Mouse (Mus musculus) MN1 (cell line): ENCODE results near the gene Emd.
"Not testable (repeated sequence)": the region's sequence is repeated elsewhere in the genome, so short reads cannot be mapped to it uniquely, and the experiment has no call there.

Experiments used
- DNase-seq: peaks from one replicate; pipeline ENCODE4 v3.0.0-alpha.2; 2016; ENCODE audit warnings: low spot score

Emd gene

GRCm38 (mm10) chrX:74254153-74254887 lies at the start of gene Emd:
Gene Emd (plus strand): TSS chrX:74254687.
- DNase-seq = peak; percentile 95

GRCm38 (mm10) chrX:74218496-74218895 lies 36.0 kb upstream of the Emd start:
- no peak for DNase-seq

GRCm38 (mm10) chrX:74219449-74219848 lies 35.0 kb upstream of the Emd start:
- DNase-seq = no peak

DNA sequence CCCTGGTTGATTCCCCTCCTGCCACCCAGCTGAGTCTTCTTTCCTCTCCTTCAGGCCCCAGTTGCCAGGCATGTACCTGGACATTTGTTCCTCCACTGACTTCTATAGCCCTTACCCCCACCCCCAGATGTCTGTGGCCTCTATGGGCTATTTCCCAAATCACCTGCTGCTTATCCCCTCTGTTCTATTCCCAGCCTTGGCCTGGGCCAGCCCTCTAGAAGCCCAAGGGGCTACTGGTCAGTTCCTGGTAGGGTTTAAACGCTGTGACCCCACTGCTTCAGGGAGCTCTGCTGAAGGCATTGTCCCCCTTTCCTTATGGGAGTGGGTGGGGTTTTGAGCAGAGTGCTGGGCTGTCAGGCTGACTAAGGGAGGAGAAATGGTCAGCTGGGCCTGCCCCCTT lies 34.4 kb upstream of the Emd start:
- DNase-seq = not testable (repeated sequence)

- no peak for DNase-seq
These were observed 24.4 kb upstream of the Emd start for GRCm38 (mm10) chrX:74230038-74230437.

DNA sequence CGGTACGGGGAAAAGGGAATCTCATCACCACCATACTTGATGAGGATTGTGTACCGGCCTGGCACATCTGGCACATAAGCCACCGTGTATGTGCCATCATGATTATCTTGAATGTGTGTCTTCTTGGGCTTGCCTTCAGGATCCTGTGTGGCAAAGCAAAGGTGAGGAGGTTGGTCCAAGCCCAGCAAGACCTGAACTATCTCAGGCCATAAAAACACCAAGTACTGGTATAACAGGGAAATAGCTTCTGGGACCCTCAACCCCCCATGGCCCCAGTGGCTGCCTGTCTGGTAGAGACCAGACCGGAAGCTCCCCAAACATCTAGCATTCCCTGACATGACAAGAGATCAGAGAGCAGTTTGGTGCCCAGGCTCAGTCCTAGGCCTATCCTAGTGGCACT lies 21.3 kb upstream of the Emd start:
- no peak for DNase-seq

GRCm38 (mm10) chrX:74240332-74240731 lies 14.2 kb upstream of the Emd start:
- DNase-seq = no peak

DNA sequence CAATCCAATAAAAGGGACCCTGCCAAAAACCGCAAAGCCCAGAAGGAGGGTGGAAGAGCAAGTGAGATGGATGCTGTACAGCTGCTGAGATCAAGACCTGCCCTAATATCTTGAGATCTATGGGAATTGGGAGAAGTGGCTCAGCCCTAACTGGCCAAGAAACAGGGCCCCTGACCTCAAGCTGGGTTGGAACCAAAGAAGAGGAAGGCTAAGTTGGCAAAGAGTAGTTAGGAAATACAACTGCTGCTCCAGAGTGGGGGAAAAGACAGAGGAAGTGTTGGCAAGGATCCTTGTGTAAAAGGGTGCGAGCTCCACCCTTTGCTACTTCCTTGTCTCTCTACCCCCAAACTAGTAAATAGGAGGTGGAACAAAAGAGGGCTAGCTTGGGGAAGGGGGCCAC lies 11.1 kb upstream of the Emd start:
- no peak for DNase-seq

DNA sequence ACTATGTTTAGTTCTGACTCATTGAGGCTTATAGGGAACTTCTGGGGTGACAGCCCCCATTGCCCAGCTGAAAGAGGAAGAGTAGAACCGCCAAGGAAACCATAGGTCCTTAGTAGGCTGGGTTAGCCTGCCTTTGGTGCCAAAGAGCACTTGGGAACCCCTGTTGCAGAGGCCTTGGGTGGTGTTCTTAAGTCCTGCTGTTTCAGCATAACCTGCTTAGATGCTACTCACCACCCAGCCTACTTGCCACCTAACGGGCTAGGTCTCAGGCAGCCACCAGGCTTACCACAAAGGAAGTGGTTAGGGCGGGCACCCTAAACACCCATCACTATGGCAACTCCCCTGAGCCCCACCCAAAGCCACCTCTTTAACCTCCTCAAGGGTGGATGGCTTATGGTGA lies 10.7 kb upstream of the Emd start:
- no peak for DNase-seq

DNA sequence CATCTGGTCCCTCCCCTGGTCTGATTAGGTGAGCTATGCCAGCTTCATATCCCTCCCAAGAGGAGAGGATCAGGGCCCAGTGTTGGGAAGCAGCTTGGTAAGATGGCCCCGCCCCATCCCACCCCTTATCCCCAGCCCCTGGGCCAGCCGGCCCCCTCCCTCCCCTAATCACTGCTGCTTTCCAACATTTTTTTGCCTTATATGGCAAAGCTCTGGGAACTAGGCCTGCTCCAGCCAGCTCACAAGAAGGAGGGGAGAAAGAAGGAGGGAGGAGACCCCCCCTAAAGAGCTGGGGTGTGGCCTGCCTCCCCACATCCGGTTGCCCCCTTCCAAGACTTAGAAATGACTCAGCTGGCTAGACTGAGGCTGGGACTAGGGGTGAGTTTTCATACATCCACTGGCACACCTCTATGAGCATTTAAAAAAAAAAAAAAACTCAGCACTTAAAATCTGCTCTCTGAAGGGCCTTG lies 9.8 kb upstream of the Emd start:
- DNase-seq = peak; percentile 20

DNA sequence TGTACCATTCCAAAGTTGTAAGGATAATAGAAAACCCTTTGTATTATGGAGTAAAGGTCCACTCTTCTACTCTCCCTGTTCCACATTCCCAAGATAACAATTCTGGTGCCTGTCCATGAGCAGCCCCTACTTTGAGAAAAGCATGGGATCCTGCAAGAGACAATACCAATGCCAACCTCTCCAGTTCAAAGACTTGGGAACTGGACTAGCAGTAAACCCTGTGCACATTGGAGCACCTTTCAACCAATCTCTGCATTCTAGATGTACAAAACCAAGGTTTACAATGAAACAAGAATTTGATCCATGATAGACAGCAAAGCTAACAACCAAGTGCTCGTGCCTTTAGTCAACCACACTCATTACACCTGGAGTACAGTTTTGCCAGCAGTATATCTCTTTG lies 9.4 kb upstream of the Emd start:
- DNase-seq = no peak

DNA sequence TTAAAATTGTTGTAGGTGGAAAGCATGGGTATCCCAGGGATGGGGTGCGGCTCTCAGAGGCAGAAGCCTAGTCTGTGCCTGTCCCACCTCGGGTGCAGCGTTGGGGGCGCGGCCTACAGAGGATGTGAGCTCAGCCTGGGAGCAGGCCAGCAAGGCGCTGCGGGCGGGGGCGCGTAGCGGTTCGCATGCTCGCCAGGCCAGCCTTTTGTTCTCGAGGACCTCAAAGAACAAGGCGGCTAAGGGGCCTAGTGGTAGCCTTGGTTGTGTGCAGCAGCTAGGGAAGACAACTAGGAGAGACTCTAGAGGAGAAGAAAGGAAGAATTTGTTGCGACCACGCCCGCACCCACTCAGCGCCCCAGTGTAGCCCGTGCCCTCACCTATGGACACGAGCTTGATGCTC lies 8.8 kb upstream of the Emd start:
- DNase-seq = peak; percentile 75

GRCm38 (mm10) chrX:74246213-74246681 lies 8.2 kb upstream of the Emd start:
- peak; percentile 90 for DNase-seq

DNA sequence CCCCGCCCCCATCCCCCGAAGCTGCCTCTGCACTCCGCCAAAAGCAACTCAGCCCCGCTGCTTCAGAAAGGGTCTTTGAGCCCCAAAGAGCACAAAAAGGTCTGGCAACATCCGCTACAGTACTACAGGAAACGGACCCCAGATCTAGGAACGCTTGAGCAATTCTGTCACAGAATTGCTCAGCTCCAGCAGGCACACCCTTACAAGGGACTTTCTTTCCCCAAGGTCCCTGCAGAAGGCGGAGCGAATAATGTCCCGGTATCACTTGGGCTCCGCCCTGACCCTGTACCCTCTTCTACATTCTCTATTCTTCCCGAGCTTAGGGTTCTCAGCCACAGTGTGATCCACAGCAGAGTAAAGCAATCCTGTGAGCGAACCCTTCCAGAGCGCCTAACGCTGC lies 7.8 kb upstream of the Emd start:
- DNase-seq = no peak

GRCm38 (mm10) chrX:74248651-74249050 lies 5.8 kb upstream of the Emd start:
- peak; percentile 68 for DNase-seq

DNA sequence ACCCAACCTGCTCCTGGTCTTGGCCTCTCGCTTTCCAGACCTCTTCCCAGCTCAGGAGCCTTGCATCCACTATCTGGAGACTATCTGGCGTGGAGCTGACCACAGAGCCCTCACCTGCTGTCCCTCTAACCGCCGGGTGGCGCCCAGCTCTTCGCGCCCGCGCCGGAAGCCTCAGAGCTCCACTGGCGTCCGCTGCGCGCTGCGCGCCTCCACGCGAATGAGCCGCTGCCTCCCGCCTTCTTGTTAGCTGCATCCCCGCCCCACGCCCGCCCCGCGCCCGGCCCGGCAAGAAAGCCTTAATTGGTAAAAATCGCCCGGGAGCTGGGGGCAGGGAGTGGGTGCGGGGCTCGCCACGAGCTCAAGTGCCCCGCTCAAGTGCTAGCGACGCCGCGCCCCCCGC lies 4.9 kb upstream of the Emd start, which contains the start of gene Flna:
Gene Flna (minus strand): TSS at position 206 of the 400 bp plus-strand sequence.
- DNase-seq = peak; percentile 78

DNA sequence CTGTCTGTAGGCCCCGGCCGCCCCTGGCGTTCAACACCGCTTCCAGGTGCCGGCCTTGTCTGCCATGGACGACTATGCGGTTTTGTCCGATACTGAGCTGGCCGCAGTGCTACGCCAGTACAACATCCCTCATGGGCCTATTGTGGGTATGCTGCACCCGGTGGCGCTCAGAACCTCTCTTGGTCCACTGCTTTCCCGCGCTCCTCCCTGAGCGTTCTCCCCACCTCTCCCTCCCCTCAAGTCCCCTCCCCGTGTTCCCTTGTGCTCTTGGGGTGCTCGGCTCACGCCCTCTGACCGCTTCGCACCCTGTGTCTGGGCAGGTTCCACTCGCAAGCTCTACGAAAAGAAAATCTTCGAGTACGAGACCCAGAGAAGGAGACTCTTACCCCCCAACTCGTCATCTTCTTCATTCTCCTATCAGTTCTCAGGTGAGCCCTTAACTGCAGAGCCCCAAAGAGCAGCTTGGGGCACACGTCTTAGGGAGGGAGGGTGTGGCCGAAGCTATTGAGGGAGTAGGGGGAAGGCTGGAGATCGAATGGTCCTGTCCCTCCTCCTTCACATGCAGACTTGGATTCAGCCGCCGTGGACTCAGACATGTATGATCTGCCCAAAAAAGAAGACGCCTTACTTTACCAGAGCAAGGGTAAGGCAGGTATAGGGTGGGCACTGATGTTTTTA lies 540 bp downstream of the Emd start:
- no peak for DNase-seq

- DNase-seq = no peak
These were observed 3.3 kb downstream of the Emd start for GRCm38 (mm10) chrX:74257746-74258145.

GRCm38 (mm10) chrX:74269736-74270061 lies 15.2 kb downstream of the Emd start:
- DNase-seq = no peak

- peak; percentile 97 for DNase-seq
These were observed 15.8 kb downstream of the Emd start, which contains the start of gene Rpl10 for GRCm38 (mm10) chrX:74270062-74270901. Gene Rpl10 (plus strand): TSS chrX:74270812.

- peak; percentile 62 for DNase-seq
These were observed 16.5 kb downstream of the Emd start for GRCm38 (mm10) chrX:74270902-74271551.
